Comparison of ENCODE assay signal across 9 mouse cellular contexts in genomic region chr16:33560281-33560680, GRCm38 (mm10). TPM values are rescaled to one million over a fixed set of nuclear protein-coding genes. Genes with fewer than 3 reads are reported as not detected.
A peak's percentile ranks its signal among the peaks of the same experiment; 100 is the strongest.
DNase-seq lines count a peak whose midpoint lies in the region; ATAC-seq and TF ChIP-seq lines count a peak whose summit lies in the region.
"Had no signal": no experiment of that assay in that cellular context is flagged by ENCODE, and none has a peak within 500 bp of the region (broad histone marks: within the 10 kb centered on the region; RNA-seq: fewer than 3 reads in every experiment).

No protein-coding gene starts in this region.

- DNase-seq in MEL (ENCODE audit: low read depth, low spot score) = peak; percentile 57
- peak; percentile 87 for DNase-seq in cerebellum, adult 11-12 months
- peak; percentile 65 for DNase-seq in forebrain, postnatal 0 days
- peak; percentile 86 for DNase-seq in heart, postnatal 36 days
- DNase-seq in layer of hippocampus, adult 11-12 months (ENCODE audit: low spot score) = peak; percentile 79
- DNase-seq in lung, adult 2 months = peak; percentile 81
- peak; percentile 90 for DNase-seq in ovary, postnatal 36 days (ENCODE audit: low spot score)
- DNase-seq in urinary bladder, adult 18-20 months (ENCODE audit: low spot score in 2 of 2) = peak; percentile 68 to 80

- ATAC-seq in forebrain, postnatal 0 days = peak; percentile 94

- no peak for TF ChIP-seq EP300 in MEL (IDR thresholded peaks at IDR 0.05; ENCODE audit: low read depth in 1 of 2, low read length in 2 of 2)

- no peaks in the 10 kb centered on the region for H3K79me2 ChIP-seq in MEL (ENCODE audit: control insufficient read depth, insufficient read depth, low read length, poor library complexity)

- TF ChIP-seq CTCF in MEL (IDR thresholded peaks at IDR 0.05 in 2 of 3, conservative IDR thresholded peaks at IDR 0.05 in 1 of 3; ENCODE audit: control insufficient read depth in 1 of 3, insufficient read depth in 1 of 3, low read depth in 2 of 3, low read length in 3 of 3, poor library complexity in 1 of 3, severe bottlenecking in 1 of 3) = peak; percentile 41 to 74 (median 49)
- peak; percentile 82 for TF ChIP-seq CTCF in forebrain, postnatal 0 days (IDR thresholded peaks at IDR 0.05; ENCODE audit: low read depth)
- peak; percentile 77 for TF ChIP-seq CTCF in lung, adult 2 months (IDR thresholded peaks at IDR 0.05; ENCODE audit: insufficient read depth, low read length)

- H3K9me3 ChIP-seq in MEL (replicated peaks; ENCODE audit: insufficient read depth, low read length) = no peaks in the 10 kb centered on the region
- no peaks in the 10 kb centered on the region for H3K9me3 ChIP-seq in forebrain, postnatal 0 days (ENCODE audit: low read length)
- H3K9me3 ChIP-seq: megakaryocyte, embryonic 14.5 days had no signal

- peak; percentile 59 for TF ChIP-seq RAD21 in MEL (IDR thresholded peaks at IDR 0.05; ENCODE audit: low read depth, low read length)

- no peak overlapping the region for H3K9ac ChIP-seq in MEL (ENCODE audit: control insufficient read depth, low read depth, low read length, poor library complexity, severe bottlenecking)
- H3K9ac ChIP-seq in forebrain, postnatal 0 days = no peak overlapping the region

- no peaks in the 10 kb centered on the region for H3K36me3 ChIP-seq in MEL (ENCODE audit: control insufficient read depth in 1 of 2, insufficient read depth in 2 of 2, low read length in 2 of 2)
- no peaks in the 10 kb centered on the region for H3K36me3 ChIP-seq in forebrain, postnatal 0 days (ENCODE audit: insufficient read depth)

- WGBS in forebrain, postnatal 0 days = 7% methylated on average over 6 of the region's 6 CpGs
- WGBS in lung, adult 2 months = 0% methylated on average over 6 of the region's 6 CpGs

- no peaks in the 10 kb centered on the region for H3K4me1 ChIP-seq in MEL (ENCODE audit: control insufficient read depth in 1 of 2, insufficient read depth in 2 of 2, low read length in 2 of 2)
- H3K4me1 ChIP-seq in forebrain, postnatal 0 days (ENCODE audit: insufficient read depth) = no peaks in the 10 kb centered on the region
- H3K4me1 ChIP-seq in lung, adult 2 months (ENCODE audit: control insufficient read depth, insufficient read depth, low read length) = peaks cover 17% of the 10 kb centered on the region; the same call in 1 of the 2 replicates

- no peak overlapping the region for H3K4me2 ChIP-seq in forebrain, postnatal 0 days (ENCODE audit: low read depth)

- intact Hi-C loops in heart, postnatal 36 days (cut with DNase I) = loop anchor here (1.0 to 5.0 kb wide), 3 partner anchors 117 to 238 kb away; no protein-coding TSS in a partner anchor

- H3K27me3 ChIP-seq in MEL (ENCODE audit: control insufficient read depth in 1 of 2, insufficient read depth in 2 of 2, low read length in 2 of 2) = peaks cover 16 to 21% of the 10 kb centered on the region in 2 experiments
- no peaks in the 10 kb centered on the region for H3K27me3 ChIP-seq in forebrain, postnatal 0 days (ENCODE audit: insufficient read depth, low read length)

- H3K27ac ChIP-seq in MEL (ENCODE audit: control insufficient read depth, low read depth, low read length) = no peak overlapping the region
- no peak overlapping the region for H3K27ac ChIP-seq in forebrain, postnatal 0 days (ENCODE audit: low read depth, low read length)

- H3K4me3 ChIP-seq in MEL (ENCODE audit: control insufficient read depth in 1 of 2, insufficient read depth in 1 of 2, low read depth in 2 of 2, low read length in 2 of 2) = no peak overlapping the region
- no peak overlapping the region for H3K4me3 ChIP-seq in forebrain, postnatal 0 days (ENCODE audit: low read depth, low read length)
- H3K4me3 ChIP-seq in lung, adult 2 months (replicated peaks; ENCODE audit: extremely low read depth, low read depth, low read length) = no peak overlapping the region
- H3K4me3 ChIP-seq: megakaryocyte, embryonic 14.5 days had no signal

- no peak for TF ChIP-seq POLR2A in MEL (IDR thresholded peaks at IDR 0.05; ENCODE audit: control insufficient read depth in 1 of 2, insufficient read depth in 1 of 2, low read depth in 1 of 2, low read length in 2 of 2, poor library complexity in 1 of 2)
- 0 out of 2 replicates have a peak, but pooled peaks have one; percentile 8 for TF ChIP-seq POLR2A in lung, adult 2 months (IDR thresholded peaks at IDR 0.05; ENCODE audit: borderline replicate concordance, extremely low read depth, low read depth, low read length)

TF ChIP-seq in MEL, 35 proteins besides CTCF, POLR2A, EP300 and RAD21:
- TF ChIP-seq MAZ (IDR thresholded peaks at IDR 0.05; ENCODE audit: low read depth, low read length) (no peak), SMC3 (IDR thresholded peaks at IDR 0.05; ENCODE audit: low read depth, low read length) (peak; percentile 62), ZC3H11A (IDR thresholded peaks at IDR 0.05; ENCODE audit: low read depth, low read length) (peak; percentile 22; the same call in 1 of the 2 replicates)

RNA-seq across cellular contexts. Expression of gene Slc12a8, which starts 43.2 kb away (rescaled TPM):
- not detected in 2 replicates for total RNA-seq in MEL (2012; rRNA removed)
- polyA plus RNA-seq in MEL (2012; ENCODE audit: insufficient read depth in 1 of 2, insufficient read length in 2 of 2, low read depth in 1 of 2, low replicate concordance in 2 of 2, missing spikeins in 1 of 2) = under 1 TPM in 1 of 2 experiments, not detected in 1; 0.29 TPM
- total RNA-seq in forebrain, postnatal 0 days (2014; rRNA removed) = 1.1 and 2.1 TPM in 2 replicates
- 1.1 and 1.4 TPM in 2 replicates for polyA plus RNA-seq in forebrain, postnatal 0 days (2015; fragmentation: Nextera tagmentation; extraction: Ambion mirVana)
- total RNA-seq in heart, postnatal 36 days (2021) = under 1 TPM; 0.43 to 0.44 TPM
- polyA plus RNA-seq in lung, adult 2 months (2012; rRNA removed) = 0.84 and 0.92 TPM in 2 replicates
